Mouse (Mus musculus) midbrain, embryonic 11.5 days (tissue): ENCODE results near the gene Ptpn3. TPM values are rescaled to one million over a fixed set of nuclear protein-coding genes. Genes with fewer than 3 reads are reported as not detected.

ENCODE experiments used
- ATAC-seq: fragments of 200-750 bp; cut with Nextera tagmentation; 2 replicates; pipeline ENCODE4 v1.8.0; 2017; ENCODE audit warnings: moderate TSS enrichment, moderate library complexity; ENCODE audit not compliant: low FRiP score
- DNase-seq: peaks from one replicate; pipeline ENCODE4 v3.0.0; 2015; ENCODE audit warnings: low spot score; ENCODE audit errors: missing footprints
- H3K27ac ChIP-seq: fragments of 300-500 bp; sonication (generic); 2 replicates; pipeline ENCODE4 v1.5.1; 2014; ENCODE audit warnings: low read depth, low read length
- H3K27me3 ChIP-seq: fragments of 300-500 bp; sonication (generic); 2 replicates; pipeline ENCODE4 v1.6.1; 2014; ENCODE audit warnings: mild to moderate bottlenecking, low read length, moderate library complexity, mixed read lengths; ENCODE audit not compliant: control insufficient read depth, insufficient read depth
- H3K36me3 ChIP-seq: fragments of 300-500 bp; sonication (generic); 2 replicates; pipeline ENCODE4 v1.6.1; 2014; ENCODE audit warnings: mild to moderate bottlenecking, low read length, moderate library complexity, mixed read lengths; ENCODE audit not compliant: control insufficient read depth, insufficient read depth
- H3K4me1 ChIP-seq: fragments of 300-500 bp; sonication (generic); 2 replicates; pipeline ENCODE4 v1.6.1; 2014; ENCODE audit warnings: low read length; ENCODE audit not compliant: control insufficient read depth, insufficient read depth
- H3K4me2 ChIP-seq: fragments of 300-500 bp; sonication (generic); 2 replicates; pipeline ENCODE4 v1.6.1; 2014; ENCODE audit warnings: mild to moderate bottlenecking, moderate library complexity
- H3K4me3 ChIP-seq: fragments of 300-500 bp; sonication (generic); 2 replicates; pipeline ENCODE4 v1.5.1; 2014; ENCODE audit warnings: low read depth, low read length
- H3K9ac ChIP-seq: fragments of 300-500 bp; sonication (generic); 2 replicates; pipeline ENCODE4 v1.6.1; 2014; ENCODE audit warnings: low read length
- H3K9me3 ChIP-seq: fragments of 300-500 bp; sonication (generic); 2 replicates; pipeline ENCODE4 v1.6.1; 2016; ENCODE audit warnings: low read length; ENCODE audit not compliant: control insufficient read depth
- WGBS: fragments of 180-500 bp; shearing (Covaris S2); extraction: QIAGEN DNeasy Blood & Tissue Kit; methylation state at CpG from one replicate; pipeline ENCODE4 v1.1.7; 2014; 5-methylcytosine and 5-hydroxymethylcytosine counted together
- polyA plus RNA-seq: library from polyadenylated mRNA; unstranded; fragments of >200 nt; fragmentation: Nextera tagmentation; extraction: Ambion mirVana; gene quantifications from 2 replicates; pipeline ENCODE4 v1.2.1, GENCODE M21; 2014

Gene Ptpn3
- polyA plus RNA-seq, 1 experiment from 2014 or later = 0.33 TPM

GRCm38 (mm10) chr4:57261813-57262212, 39.8 kb downstream of the Ptpn3 start:
- no peak overlapping the region for H3K9ac ChIP-seq
- no peak overlapping the region for H3K27ac ChIP-seq
- H3K4me3 ChIP-seq = no peak overlapping the region
- H3K36me3 ChIP-seq = no peaks in the 10 kb centered on the region
- H3K9me3 ChIP-seq = no peaks in the 10 kb centered on the region
- no peak overlapping the region for H3K4me2 ChIP-seq
- peaks cover 7% of the 10 kb centered on the region for H3K4me1 ChIP-seq
- WGBS = 71% methylated on average over 9 of the region's 9 CpGs
- DNase-seq (no peak), ATAC-seq (no peak)
- H3K27me3 ChIP-seq = no peaks in the 10 kb centered on the region

DNA sequence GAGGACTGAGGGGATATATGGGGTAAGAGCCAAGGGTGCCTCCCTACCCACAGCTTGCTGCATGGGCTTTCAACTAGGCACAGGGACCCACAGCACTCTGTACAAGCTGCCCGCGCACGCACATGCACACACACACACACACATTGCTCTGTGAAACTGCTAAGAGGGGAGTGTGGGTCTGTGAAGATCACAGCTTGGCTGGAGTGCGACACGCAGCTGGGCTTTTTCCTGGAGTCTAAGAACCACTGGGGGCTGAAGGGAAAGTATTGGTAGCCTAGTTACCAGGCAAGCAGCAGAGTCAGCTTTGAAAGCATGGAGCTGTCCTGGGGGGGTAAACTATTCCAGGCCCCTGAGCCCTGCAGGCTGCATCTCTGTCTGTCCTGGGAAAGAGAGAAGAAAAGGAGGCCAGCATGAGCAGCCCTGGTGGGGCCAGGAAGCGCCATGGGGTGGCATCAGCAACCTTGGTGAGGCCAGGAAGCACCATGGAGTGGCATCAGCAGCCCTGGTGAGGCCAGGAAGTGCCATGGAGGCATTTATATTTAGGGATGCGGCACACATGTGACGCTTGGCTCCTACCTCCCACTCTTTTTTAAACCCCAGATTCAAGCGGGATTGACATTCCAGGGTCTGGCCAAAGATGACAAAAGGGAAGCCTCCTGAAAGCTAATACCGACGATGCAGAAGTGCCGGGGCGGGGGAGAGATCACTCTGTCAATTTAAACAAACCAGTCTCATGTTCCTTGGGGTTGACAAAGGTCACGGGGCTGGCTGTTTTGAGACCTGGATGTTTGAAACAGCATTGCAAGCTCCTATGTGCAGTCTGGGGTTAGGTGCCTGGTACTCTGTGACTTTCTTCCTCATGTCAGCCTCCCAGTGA, 43.2 kb downstream of the Ptpn3 start:
- ATAC-seq (peak; percentile 44; the same call in 1 of the 2 replicates), DNase-seq (peak; percentile 79)
- no peak overlapping the region; the same call in 1 of the 2 replicates for H3K9ac ChIP-seq
- H3K27ac ChIP-seq = peak overlapping the region; percentile 14; the same call in 1 of the 2 replicates
- H3K4me2 ChIP-seq = no peak overlapping the region
- no peak overlapping the region for H3K4me3 ChIP-seq
- WGBS = 22% methylated on average over 14 of the region's 14 CpGs
- H3K9me3 ChIP-seq = no peaks in the 10 kb centered on the region
- no peaks in the 10 kb centered on the region for H3K27me3 ChIP-seq
- H3K4me1 ChIP-seq = peaks cover 7% of the 10 kb centered on the region
- no peaks in the 10 kb centered on the region for H3K36me3 ChIP-seq

DNA sequence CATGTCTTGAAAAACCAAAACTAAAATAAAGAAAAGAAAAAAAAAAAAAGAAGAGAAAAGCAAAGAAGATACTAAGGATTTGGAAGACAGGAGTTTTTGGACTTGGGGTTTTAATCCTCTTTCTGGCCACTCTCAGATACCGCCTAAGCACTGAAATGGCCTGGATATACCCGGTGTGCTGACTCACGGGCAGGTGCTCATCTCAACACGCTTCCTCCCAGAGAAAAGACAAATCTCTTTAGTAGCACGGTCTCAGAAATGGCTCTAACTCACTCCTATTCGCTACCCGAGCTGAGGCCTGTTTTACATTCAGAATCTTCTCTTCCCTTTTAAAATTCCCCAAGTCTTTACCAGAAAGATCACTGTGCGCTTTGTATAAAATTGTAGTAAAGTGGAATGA, 44.2 kb downstream of the Ptpn3 start:
- H3K27ac ChIP-seq = no peak overlapping the region
- DNase-seq (no peak), ATAC-seq (no peak)
- no peaks in the 10 kb centered on the region for H3K27me3 ChIP-seq
- no peak overlapping the region for H3K4me2 ChIP-seq
- no peaks in the 10 kb centered on the region for H3K36me3 ChIP-seq
- WGBS = 84% methylated on average over 8 of the region's 8 CpGs
- peaks cover 7% of the 10 kb centered on the region for H3K4me1 ChIP-seq
- no peaks in the 10 kb centered on the region for H3K9me3 ChIP-seq
- no peak overlapping the region for H3K4me3 ChIP-seq
- H3K9ac ChIP-seq = no peak overlapping the region

- WGBS = 72% methylated on average over 4 of the region's 4 CpGs
- Histone ChIP-seq H3K4me1 (peaks cover 7% of the 10 kb centered on the region), H3K36me3 (no peaks in the 10 kb centered on the region), H3K27ac (no peak overlapping the region), H3K9me3 (no peaks in the 10 kb centered on the region), H3K27me3 (no peaks in the 10 kb centered on the region), H3K4me3 (no peak overlapping the region), H3K4me2 (no peak overlapping the region), H3K9ac (no peak overlapping the region)
- no peak for ATAC-seq
- no peak for DNase-seq
Measured at GRCm38 (mm10) chr4:57256761-57257160, 44.9 kb downstream of the Ptpn3 start.

- no peak overlapping the region for H3K27ac ChIP-seq
- H3K9me3 ChIP-seq = no peaks in the 10 kb centered on the region
- ATAC-seq = no peak
- H3K4me2 ChIP-seq = no peak overlapping the region
- DNase-seq = no peak
- H3K9ac ChIP-seq = no peak overlapping the region
- peaks cover 7% of the 10 kb centered on the region for H3K4me1 ChIP-seq
- H3K4me3 ChIP-seq = no peak overlapping the region
- 90% methylated on average over 6 of the region's 6 CpGs for WGBS
- no peaks in the 10 kb centered on the region for H3K36me3 ChIP-seq
- no peaks in the 10 kb centered on the region for H3K27me3 ChIP-seq
Measured at GRCm38 (mm10) chr4:57254412-57254811, 47.2 kb downstream of the Ptpn3 start.

GRCm38 (mm10) chr4:57250636-57251035, 51.0 kb downstream of the Ptpn3 start:
- no peaks in the 10 kb centered on the region for H3K36me3 ChIP-seq
- DNase-seq (peak; percentile 84), ATAC-seq (no peak)
- no peak overlapping the region for H3K9ac ChIP-seq
- H3K27me3 ChIP-seq = no peaks in the 10 kb centered on the region
- no peak overlapping the region for H3K4me3 ChIP-seq
- no peak overlapping the region for H3K4me2 ChIP-seq
- H3K4me1 ChIP-seq = no peaks in the 10 kb centered on the region
- no peak overlapping the region for H3K27ac ChIP-seq
- no peaks in the 10 kb centered on the region for H3K9me3 ChIP-seq
- WGBS = 30% methylated on average over 2 of the region's 2 CpGs

GRCm38 (mm10) chr4:57249108-57249507, 52.5 kb downstream of the Ptpn3 start:
- no peak overlapping the region for H3K9ac ChIP-seq
- H3K27ac ChIP-seq = no peak overlapping the region
- H3K4me2 ChIP-seq = no peak overlapping the region
- H3K4me1 ChIP-seq = no peaks in the 10 kb centered on the region
- 61% methylated on average over 8 of the region's 8 CpGs for WGBS
- H3K4me3 ChIP-seq = no peak overlapping the region
- no peak for ATAC-seq
- peak; percentile 79 for DNase-seq
- no peaks in the 10 kb centered on the region for H3K36me3 ChIP-seq
- no peaks in the 10 kb centered on the region for H3K9me3 ChIP-seq
- no peaks in the 10 kb centered on the region for H3K27me3 ChIP-seq

- Histone ChIP-seq H3K4me3 (no peak overlapping the region), H3K9ac (no peak overlapping the region), H3K36me3 (no peaks in the 10 kb centered on the region), H3K27me3 (no peaks in the 10 kb centered on the region), H3K9me3 (no peaks in the 10 kb centered on the region), H3K27ac (no peak overlapping the region), H3K4me1 (peaks cover 5% of the 10 kb centered on the region; the same call in 1 of the 2 replicates), H3K4me2 (no peak overlapping the region)
- DNase-seq (no peak), ATAC-seq (no peak)
- WGBS = 92% methylated on average over 10 of the region's 10 CpGs
Measured at GRCm38 (mm10) chr4:57244874-57245273, 56.8 kb downstream of the Ptpn3 start.

DNA sequence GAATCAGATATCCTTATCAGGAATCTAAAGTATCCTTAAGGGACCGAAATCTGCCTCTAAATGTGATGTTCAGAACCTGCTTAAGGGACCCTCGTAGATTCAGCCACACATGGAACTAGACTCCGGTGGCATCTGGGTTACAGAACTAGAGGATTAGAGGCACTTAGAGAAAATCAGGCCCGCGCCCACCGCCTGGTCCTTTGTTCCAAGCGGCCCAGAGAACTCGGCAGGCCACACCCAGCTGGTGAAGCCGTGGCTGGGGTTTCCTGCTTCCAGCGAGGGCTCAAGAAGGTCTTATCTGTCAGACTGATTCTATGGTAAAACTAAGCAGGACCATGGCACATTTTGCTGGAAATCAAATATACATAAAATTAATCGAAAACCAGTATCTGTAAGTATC, 58.3 kb downstream of the Ptpn3 start:
- Histone ChIP-seq H3K27ac (no peak overlapping the region), H3K4me3 (no peak overlapping the region), H3K27me3 (no peaks in the 10 kb centered on the region), H3K36me3 (no peaks in the 10 kb centered on the region), H3K4me2 (no peak overlapping the region), H3K9me3 (no peaks in the 10 kb centered on the region), H3K9ac (no peak overlapping the region), H3K4me1 (peaks cover 5% of the 10 kb centered on the region; the same call in 1 of the 2 replicates)
- WGBS = 26% methylated on average over 11 of the region's 11 CpGs
- DNase-seq = no peak
- no peak for ATAC-seq
